Mouse (Mus musculus) heart, postnatal 25 days (tissue): ENCODE results near the gene Ttc9. TPM values are rescaled to one million over a fixed set of nuclear protein-coding genes. Genes with fewer than 3 reads are reported as not detected.

ENCODE experiments used
- DNase-seq: peaks from one replicate; pipeline ENCODE4 v3.0.0; 2022; ENCODE audit warnings: low spot score
- intact Hi-C: fragments of 180-260 bp; cut with DNase I; formaldehyde crosslinking; loops from one replicate; pipeline ENCODE4 v1.15.1; 2025
- total RNA-seq, 2 experiments: library from RNA; stranded (reverse); gene quantifications; 2 replicates each; pipeline ENCODE4 v1.2.3; 2021

Ttc9 gene
- 1 to 10 TPM; 3.1 to 3.4 TPM for total RNA-seq

DNA sequence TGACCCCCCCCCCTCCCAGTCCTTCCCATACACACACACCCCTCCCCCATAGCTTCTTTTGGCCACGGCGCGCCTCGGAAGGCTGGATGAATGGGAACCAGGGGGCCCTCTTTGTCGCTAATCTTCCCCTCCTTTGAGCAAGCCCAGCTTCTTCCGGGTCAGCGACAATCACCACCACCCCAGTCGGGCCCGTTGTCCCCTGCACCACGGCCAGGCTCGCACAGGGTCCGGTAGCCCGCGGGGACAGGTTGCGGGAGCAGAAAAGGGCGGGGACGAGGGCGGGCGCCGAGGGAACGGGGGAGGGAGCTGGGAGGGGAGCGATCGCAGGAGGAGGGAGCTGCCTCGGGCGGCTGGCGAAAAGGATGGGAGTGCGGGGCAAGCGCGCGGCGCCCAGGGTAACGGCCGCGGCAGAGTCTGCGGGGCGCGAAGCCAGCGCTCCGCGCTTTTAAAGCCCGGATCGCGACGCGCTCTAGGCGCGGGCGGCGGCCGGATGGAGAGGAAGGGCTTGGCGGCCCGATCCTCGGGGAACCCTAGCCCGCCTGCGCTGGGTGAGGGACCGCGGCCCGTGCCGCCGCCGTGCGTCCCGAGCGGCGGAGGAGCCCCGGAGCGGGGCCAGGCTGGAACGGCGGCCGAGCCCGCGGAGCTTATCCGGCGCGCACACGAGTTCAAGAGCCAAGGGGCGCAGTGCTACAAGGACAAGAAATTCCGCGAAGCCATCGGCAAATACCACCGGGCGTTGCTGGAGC, at the start of gene Ttc9:
Ttc9 (plus strand) TSS at position 335 of the 746 bp plus-strand sequence.
- intact Hi-C loops = no loop called here
- DNase-seq = no peak

DNA sequence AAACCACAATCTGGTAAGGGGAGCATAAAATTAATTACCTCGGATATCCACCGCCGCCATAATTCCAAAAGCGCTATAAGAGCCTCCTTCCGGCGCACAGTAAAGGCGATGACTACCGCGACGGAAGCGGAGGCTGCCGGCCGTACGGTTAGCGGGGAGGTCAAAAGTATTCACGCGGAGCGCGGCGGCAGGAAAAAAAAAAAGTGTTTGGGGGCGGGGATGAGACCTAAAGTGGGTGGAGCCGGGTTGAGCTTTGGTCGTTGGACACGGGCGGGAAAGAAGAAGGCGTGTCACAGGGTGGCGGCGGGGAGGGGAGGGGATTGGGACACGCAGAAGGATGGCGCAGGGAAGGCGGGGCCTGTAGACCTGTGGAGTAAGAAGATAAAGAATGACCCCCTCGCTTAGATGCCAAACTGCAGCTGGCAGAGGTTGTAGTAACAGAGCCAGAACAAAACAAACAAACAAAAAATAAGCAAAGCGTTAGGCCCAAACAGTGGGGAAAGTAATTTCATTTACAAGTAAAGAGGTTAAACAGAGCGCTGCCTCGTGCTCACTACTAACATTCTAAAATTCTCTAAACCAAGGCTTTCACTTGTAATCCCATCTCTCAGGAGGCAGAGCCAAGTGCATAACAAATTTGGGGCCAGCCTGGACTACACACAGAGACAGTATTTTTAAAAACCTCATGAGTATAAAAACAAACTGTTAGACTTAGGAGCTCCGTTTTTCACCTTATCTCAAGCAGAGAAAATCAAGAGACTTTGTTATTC, 36.0 kb upstream of the Ttc9 start, which contains the start of gene Med6:
Med6 (minus strand) TSS at position 107 of the 770 bp plus-strand sequence.
- intact Hi-C loops = loop anchor here (5.0 kb wide), 2 partner anchors 63 to 108 kb away; partner anchors contain the start of genes Cox16, Gm20498 and Synj2bp
- DNase-seq = peak; percentile 85

DNA sequence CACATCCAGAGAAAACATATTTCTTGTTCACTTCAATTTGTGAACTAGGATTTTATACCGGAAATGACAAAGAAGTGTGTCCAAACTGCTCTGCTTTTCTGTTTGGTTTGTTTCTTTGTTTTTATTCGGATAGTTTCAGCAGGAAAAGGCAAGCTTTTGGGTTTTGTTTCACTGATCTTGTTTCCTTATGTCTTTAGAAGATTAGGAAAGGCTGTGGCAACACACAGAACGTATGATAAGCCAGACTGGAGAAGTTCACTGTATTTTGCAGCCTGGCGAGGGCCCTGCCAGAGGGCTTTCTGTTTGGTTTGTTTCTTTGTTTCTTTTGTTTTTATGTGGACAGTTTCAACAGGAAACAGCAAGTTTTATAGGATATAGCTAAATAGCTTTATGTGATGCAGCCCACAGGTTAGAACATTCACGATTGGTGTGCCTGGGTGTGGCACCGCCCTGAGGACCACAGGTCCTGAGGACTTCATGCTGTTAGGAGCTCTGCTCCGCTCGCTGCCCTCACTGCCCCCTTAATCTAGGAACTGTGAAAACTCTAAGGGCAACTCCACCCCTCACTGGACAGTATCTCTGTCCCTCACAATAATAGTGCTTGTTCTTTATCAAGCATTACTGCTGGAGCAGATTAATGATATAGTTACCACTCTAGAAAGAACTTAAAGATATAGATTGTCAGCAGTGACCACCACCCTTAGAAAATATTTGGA, 34.3 kb upstream of the Ttc9 start:
- DNase-seq = no peak
- intact Hi-C loops = loop anchor here (5.0 kb wide), 1 partner anchor 64 kb away; the partner anchor contains the start of genes Gm20498 and Synj2bp

DNA sequence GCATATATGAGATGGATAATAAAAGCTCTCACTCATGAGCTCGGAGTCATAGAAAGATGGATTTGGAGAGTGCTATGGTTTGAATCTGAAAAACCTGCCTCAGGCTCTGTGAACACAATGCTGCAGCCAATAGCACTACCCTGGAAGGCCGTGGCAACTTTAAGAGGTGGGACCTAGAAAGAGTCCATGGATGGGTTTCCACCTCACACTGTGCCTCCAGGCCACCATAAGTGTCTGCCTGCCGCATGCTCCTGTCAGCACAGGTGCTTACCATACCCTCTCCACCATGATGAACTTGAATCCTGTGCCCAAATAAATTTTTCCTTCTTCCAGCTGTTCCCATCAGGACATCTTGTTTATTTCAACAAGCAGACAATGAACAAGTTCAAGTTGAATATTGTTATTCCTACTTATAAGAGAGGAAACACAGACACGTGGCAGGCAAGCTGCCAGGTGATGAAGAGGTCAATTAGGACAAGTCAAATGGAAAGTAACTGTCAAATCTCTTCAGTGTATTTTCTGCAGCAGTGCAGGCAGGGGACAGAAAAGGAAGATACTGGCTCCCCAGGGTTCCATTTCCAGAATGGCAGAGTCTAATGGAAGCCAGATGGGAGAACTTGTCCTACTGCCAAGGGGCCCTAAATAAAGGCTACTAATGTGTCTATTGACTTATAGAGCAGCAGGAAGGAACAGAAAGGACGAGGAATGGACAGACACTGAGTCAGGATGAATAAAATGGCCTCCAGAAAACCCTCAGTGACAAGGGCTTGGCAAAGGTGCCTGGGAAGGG, 25.9 kb upstream of the Ttc9 start:
- intact Hi-C loops = no loop called here
- no peak for DNase-seq

DNA sequence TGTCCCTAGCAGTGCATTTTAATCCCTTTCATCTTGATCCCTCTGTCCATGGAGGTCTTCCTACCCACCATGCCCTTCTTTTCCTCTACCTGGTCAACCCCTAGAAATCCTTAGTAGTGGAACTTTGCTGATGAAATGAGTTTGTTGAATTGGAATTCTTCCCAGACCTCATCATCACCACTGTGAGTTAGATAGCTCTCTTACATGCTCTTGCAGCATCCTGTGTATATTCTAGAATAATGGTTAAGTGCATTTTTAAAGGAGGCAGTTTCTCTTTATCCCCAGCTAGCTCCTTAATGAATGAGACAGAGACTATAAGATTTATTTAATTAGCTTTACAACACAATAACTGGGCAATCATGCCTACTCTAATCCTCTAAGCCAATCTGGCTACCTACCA, 21.6 kb upstream of the Ttc9 start:
- no peak for DNase-seq
- intact Hi-C loops = no loop called here

DNA sequence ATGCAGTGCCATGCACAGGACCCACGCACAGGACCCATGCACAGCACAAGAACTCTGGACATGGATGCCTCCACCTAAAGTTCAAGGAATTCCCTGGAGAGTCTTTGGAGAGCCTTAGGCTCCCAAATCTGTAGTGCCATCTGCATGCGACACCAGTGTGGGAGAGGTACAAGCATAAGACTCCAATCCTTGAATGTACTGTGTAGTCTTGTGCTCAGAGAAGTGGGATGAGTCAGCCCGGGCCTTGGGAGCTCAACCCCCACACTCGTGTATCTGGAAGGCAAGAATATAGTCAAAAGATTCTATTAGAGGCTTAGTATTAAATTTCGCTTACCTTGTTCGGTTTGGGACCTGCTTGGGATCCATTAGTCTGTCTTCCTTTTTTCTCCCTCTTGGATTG, 15.2 kb upstream of the Ttc9 start:
- DNase-seq = no peak
- intact Hi-C loops = no loop called here

DNA sequence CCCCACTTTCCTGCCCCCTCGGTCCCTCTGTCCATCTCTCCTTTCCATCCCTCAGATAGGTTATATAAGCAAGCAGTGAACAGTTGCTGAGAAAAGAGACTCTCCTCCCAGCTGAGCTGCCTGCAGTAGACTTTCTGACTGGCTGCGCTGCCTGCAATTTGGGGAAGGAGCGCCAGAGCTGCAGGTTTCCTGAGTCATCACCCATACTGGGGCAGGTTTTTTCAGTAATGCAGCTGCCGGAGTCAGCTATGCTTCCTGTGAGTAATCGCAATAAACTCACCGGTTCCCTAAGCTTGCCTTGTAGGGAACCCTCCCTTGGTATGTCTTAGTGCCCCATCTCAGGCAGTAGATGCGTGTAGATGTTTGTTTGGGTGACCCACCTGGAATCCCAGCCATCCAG, 14.1 kb upstream of the Ttc9 start:
- intact Hi-C loops = no loop called here
- no peak for DNase-seq

DNA sequence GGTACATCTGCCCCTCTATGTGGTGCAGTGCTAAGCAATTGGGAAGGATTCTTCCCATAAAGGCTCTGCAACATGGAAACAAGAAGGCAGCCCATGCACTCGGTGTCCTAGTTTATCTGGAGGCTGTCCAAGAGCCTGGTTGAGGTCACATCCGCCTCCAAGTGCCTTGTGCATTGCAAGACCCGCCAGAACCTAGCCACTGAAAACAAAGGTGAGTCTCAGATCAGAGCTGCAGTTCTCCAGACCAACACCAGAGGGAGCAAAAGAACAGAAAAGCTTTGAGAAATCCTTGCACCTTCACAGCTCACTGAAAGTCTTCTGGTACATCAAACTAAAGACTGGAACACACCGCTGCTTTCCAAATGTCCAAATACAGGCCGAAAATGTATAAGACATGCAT, 11.7 kb upstream of the Ttc9 start:
- DNase-seq = peak; percentile 20
- intact Hi-C loops = loop anchor here (1.0 kb wide), 1 partner anchor 84 kb away; no protein-coding TSS in a partner anchor

DNA sequence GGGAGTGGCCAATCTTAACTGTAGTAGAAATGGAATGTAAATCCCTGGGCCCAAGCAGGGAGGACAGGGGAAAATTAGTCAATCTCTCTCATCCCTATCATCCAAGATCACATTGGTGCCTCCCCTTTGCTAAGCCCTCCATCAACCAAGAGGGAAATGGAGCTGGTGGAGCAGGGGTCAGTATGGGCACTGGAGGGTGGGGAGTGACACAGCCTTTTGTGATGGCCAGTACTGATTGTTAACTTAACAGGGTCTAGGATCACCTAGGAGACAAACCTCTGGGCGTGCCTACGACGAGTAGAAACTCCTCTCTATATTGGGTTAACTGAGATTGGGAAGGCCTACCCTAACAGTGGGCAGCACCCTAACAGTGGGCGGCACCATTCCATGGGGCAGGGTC, 7.7 kb upstream of the Ttc9 start:
- no peak for DNase-seq
- intact Hi-C loops = loop anchor here (10.0 kb wide), 1 partner anchor 291 kb away; no protein-coding TSS in a partner anchor

DNA sequence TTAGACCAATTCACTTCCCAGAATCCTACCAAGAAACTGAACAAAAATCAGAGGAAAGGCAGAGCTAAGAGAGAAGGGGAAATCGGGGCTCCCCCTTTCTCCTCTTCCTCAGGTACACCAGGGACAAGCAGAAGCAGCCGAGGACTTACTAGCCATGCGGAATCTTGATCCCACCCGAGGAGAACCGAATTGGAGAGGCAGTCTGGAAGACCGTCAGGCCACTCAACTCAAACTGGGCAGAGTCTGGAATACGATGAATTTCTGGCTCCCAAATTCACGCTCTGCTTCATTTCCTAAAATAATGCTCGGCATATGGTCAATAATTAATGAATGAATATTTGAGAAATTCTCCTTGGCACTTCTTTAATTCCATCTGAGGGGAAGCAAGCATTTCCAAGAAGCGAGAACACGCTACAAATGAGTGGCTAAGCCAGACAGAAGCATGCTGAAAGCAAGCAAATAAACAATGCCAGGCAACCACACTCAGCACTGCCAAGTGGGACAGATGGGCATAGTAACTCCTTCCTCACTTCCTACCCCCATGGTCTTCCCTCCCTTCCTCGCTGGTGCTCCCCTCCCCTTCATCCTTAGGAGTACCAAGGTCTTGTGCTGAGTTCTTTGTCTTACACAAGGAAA, 4.7 kb upstream of the Ttc9 start:
- intact Hi-C loops = loop anchor here (10.0 kb wide), 1 partner anchor 288 kb away; no protein-coding TSS in a partner anchor

DNA sequence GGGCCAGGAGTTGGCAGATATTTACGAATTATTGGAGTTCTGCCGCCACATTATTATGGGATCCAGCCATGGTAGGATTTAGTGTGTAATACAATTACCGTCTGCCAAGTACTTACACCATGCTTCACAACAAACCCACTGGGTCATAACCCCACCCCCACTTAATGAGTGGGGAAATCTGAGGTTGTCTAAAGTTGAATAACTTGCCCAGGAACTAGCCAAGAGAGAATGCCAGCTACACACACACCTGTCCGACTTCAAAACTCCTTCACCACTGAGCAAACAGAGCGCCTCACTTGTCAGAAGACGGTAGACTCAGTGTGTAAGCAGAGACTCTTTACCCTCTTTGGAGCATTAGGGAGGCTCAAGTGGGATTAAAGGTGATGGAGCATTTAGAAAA, 3.6 kb upstream of the Ttc9 start:
- intact Hi-C loops = loop anchor here (10.0 kb wide), 1 partner anchor 287 kb away; no protein-coding TSS in a partner anchor
- no peak for DNase-seq

More for the DNA sequence above, 4.7 kb upstream of the Ttc9 start:
- DNase-seq = no peak

DNA sequence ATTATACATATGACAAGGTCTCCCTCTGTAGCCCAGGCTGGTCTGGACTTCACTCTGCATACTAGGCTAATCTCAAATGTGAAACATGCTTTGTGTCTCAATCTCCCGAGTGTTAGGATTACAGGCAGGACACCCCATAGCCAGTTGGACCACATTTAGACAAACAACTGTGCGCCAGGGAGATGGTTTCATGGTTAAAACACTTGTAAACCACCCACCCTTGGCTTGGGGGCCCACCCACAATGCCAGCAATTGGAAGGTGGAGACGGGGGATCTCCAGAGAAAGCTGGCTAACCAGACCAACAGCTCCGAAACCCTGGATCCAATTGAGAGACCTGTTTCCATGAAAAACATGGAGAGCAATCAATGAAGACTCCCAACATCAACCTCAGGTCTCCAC, 3.0 kb upstream of the Ttc9 start:
- intact Hi-C loops = loop anchor here (10.0 kb wide), 1 partner anchor 287 kb away; no protein-coding TSS in a partner anchor

DNA sequence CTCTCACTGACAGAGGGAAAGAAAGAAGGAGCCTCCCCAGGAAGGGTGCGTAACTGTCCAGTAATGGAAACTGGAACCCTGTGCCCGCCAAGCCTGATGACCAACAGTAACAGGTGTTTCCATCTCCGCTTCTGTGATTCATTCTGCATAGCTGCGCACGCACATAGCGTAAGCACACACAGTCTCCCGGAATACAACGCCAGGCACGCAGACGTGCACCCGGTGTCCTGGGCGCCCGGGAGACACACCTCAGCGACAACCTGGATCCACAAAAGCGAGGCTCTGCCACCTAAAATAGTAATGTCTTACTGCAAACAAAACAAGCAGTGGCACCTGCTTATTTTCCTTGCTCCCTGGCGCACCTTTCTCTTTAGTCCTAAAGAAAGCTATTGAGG, 532 bp upstream of the Ttc9 start:
- peak; percentile 3 for DNase-seq

More for the DNA sequence above, 3.0 kb upstream of the Ttc9 start:
- DNase-seq = no peak

DNA sequence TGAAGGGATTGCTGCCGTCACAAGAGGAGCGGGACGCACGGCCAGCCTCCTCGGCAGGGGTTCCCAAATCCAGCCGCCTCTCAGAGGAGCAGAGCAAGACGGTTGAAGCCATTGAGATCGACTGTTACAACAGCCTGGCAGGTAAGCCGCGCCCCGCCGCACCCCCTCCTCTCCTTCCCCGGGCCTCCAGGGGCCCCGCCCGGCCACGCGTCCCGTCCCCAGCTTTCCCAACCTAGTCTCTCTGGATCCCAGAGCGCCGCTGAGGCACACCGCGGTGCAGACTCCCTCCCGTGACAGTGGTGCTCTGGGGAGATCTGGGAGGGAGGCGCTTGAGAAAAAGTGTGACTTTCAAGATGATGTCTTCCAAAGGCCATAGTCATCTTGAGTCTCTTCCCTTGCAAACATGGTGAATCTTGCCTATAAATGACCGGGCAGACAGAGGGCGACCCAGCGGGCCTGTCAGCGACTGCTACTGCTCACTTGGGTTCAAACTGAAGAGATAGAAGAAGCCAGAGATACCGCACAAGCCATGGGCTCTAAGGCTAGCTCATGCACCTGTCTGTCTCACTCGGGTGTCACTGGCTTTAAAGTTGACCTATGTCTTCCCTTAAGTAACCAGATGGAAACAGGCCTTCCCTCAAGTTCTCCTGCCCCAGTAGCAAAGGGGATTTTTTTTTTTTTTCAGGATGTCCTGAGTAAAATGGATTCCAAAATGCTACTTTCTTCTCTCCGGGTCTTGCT, 782 bp downstream of the Ttc9 start:
- intact Hi-C loops = no loop called here
- DNase-seq = no peak

More for the DNA sequence above, 532 bp upstream of the Ttc9 start:
- intact Hi-C loops = no loop called here

DNA sequence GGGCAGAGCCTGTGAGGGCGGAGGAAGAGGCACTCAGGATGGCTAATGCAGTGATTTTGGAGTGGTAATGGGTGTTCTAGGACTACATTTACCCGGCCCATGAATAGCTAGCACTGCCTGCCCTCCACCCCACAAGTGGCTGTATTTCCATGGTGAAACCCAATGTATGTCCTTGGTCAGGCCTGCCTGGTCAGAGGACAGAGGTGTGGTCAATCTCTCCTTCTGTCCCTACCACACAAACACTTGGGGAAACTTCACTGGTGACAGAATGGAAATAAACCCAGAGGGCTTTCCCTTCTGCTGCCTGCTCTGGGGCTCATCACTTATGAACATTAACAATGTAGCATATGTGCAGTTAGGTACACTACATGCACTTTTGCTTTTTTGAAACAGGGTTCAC, 2.2 kb downstream of the Ttc9 start:
- intact Hi-C loops = no loop called here
- no peak for DNase-seq

DNA sequence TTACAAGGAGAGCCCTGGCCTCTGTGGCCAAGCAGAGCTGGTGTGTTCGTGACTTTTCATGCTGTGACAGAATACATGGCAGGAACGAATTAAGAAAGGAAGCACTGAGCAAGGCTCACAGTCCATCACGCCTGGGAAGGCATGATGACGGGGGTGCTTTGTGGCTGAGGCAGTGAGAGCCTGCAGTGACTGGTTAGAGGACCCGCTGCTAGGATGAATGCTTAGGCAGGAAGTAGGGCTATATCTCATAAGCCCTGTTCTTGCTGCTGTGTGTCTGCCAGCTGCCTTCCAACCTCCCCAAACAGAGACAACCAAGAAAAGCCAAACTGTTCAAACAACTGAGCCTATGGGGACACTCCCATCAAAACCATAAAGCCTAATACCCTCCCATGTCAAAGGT, 9.6 kb downstream of the Ttc9 start:
- intact Hi-C loops = no loop called here
- no peak for DNase-seq

DNA sequence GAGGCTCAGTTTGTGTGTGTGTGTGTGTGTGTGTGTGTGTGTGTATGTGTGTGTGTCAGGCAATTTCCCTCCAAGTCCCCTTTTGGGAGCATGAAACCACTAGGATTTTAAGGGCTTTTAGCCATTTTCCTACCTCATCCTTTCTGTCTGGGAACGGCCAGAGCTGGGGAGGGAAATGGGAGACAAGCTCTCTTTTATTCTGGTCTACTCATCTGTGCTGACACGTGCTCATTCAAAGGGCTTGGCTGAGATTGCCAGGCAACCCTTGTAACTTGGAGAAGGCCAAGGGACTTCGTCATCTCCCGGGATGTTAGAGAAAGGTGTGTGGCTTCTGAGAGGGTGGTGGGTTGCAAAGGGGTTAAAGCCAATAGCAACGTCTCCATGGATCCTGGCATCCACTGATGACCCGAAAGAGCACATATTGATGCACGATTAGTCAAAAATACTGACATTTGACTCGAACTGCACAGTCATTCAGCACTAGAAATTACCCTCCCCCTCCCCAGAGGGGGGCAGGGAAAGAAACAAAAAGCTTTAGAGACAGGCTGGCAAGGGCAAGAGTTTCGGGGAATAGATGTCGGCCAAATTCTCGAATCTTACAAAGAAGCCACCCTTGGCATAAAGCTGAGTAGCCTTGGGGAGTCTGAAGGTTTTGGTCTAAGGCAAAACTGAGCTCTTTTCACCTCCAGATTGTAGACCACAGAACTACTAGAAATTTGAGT, 11.5 kb downstream of the Ttc9 start:
- no peak for DNase-seq
- intact Hi-C loops = no loop called here

DNA sequence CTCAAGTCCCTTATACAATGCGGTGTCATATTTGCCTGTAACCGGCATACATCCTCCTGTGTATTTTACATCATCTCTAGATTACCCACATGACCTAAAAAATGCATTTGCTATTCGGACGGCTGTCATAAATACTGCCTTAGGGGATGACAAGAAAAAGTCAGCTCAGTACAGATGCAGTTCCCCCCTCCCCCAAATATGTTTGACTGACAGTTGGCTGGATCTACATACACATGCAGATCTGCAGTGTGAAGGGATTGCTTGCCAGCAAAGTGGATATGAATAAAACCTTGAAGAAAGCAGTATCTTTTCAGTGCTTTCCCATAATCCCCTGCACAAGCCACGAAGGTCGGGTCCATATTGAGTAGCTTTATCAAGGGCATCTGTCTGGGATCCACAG, 15.8 kb downstream of the Ttc9 start:
- intact Hi-C loops = no loop called here
- no peak for DNase-seq
